Mouse (Mus musculus): ENCODE data around the gene Tmem53.

Gene Tmem53

DNA sequence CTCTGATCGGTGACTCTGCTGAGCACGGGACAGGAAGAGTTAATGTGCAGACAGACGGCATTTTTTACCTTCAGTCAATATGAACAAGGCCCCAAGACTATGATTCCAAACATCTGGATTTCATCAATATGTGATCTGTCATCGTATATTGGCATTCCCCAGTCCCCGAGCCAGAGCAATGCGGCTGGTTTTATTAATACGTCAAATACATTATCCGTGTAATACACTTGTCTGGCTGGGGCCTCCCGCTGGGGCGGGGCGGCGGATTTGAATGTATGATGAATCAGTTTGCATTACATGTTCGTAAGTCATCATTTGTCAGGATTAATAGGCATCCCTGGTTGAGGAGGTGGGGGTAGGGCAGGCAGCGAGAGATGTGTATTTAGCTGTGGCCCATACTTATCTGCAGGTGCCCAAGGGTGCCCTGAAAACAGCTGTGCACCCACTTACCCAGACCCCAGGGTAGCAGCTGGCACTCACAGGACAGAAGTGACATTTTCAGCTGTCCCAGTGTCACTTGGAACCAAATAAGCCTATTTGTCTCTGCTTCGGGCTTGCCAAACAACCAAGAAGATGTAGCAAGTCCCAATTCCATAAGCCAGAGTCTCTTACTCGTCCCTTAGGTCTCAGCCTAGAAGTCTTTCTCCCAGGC, 63.2 kb downstream of the Tmem53 start:
- no peak for DNase-seq (ENCODE audit: low read depth, low spot score)

DNA sequence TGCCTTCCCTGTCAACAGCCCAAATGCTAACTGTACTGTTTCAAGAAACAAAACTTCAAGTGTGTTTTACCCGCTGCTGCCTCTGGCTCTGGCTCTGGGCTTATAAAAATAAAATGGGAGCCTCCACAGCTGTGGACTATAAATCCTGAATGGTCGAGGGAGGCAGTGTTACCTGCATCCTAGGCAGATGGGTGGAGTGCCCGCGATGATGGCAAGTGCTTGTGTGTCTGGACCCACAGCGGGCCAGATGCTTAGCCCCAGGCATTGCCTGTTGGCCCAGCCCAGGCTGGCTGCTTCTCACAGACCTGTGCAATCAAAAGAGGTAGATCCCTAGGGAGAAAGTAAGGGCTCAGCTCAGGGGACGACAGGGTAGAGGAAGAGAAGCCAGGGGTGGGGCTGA, 65.0 kb downstream of the Tmem53 start:
- DNase-seq (ENCODE audit: low read depth, low spot score): no peak

DNA sequence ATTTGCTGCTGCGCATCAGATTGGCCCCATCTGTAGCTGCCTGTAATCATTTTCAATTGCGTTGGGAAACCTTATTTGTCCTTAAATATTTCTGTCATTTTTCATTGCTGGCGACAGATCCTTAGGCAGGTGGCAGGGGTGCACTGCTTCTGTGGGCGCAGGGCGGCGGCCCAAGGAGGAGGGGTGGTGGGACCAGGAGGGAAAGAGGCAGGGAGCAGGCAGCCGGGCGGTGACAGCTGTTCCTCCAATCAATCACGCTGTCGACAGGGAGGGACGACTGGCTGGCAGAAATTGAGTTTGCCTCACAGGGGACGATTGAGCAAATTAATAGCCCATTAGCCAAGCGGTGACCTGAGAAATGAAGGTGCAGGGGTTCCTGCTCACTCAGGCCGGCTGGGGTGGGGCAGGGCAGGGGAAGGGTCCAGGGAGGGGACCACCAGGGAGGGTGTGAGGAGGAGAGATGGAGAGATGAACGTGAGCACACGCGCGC, 66.0 kb downstream of the Tmem53 start:
- DNase-seq (ENCODE audit: low read depth, low spot score): no peak
